Mouse (Mus musculus): ENCODE results near the gene Zfp449. TPM values are rescaled to one million over a fixed set of nuclear protein-coding genes. Genes with fewer than 3 reads are reported as not detected.

The Zfp449 gene
- polyA plus RNA-seq, 1 experiment from 2014 or later: 6.5 TPM

DNA sequence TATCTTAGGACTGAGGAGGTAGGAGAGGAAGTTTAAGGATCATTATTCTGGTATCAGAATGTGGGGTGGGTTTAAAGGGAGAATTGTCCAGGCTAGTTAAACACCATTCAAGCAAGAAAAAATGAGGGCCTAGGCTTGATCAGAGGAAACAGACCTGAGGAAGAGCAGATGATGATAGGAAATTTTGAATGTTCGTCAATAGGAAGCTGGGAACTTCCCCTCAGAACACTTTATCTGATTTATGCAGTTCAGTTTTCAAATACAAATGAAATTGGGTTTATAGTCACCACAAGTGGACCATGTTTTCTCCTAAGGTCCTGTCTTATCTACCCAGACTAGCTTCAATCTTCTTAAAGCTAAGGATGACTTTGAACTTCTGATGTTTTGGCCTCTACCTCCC, 59.3 kb downstream of the Zfp449 start:
- WGBS: 78% methylated on average over 1 of the region's 1 CpGs
- Histone ChIP-seq H3K4me3 (no peak overlapping the region), H3K27me3 (ENCODE audit: low read depth, poor library complexity, severe bottlenecking) (no peaks in the 10 kb centered on the region), H3K36me3 (no peaks in the 10 kb centered on the region), H3K4me1 (no peaks in the 10 kb centered on the region), H3K9me3 (replicated peaks) (no peaks in the 10 kb centered on the region), H3K27ac (replicated peaks) (no peak overlapping the region)
- no peak for DNase-seq (ENCODE audit: low spot score)

DNA sequence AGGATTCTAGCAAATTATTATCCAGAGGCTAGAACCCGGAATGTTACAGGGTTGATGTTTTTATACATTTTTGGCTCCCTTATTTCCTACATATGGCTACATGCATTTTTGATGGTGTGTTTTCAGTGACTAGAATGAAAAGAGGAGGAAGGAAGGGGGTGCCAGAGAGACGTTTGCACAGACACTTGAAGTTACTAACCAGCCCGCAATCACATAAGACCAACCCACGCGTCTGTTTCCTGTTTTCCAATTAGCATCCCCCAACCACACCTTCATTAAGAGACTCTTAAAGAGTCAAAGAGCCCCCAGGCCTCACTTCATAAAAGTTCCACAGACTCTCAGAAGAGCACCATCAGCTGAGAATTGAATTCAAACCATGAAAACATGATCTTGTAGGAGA, 59.9 kb downstream of the Zfp449 start:
- WGBS: 74% methylated on average over 5 of the region's 5 CpGs
- Histone ChIP-seq H3K4me1 (no peaks in the 10 kb centered on the region), H3K27ac (replicated peaks) (no peak overlapping the region), H3K36me3 (no peaks in the 10 kb centered on the region), H3K27me3 (ENCODE audit: low read depth, poor library complexity, severe bottlenecking) (no peaks in the 10 kb centered on the region), H3K9me3 (replicated peaks) (no peaks in the 10 kb centered on the region), H3K4me3 (no peak overlapping the region)
- no peak for DNase-seq (ENCODE audit: low spot score)

Other genes starting within 250 kb of the Zfp449 start
- 0.80 and 0.88 TPM in 2 replicates for gene 3830403N18Rik, start 209.8 kb upstream of the Zfp449 start, polyA plus RNA-seq (2016; fragmentation: Nextera tagmentation; extraction: Ambion mirVana)
- not detected in 2 replicates for gene Gm773, start 133.5 kb upstream of the Zfp449 start, polyA plus RNA-seq (2016; fragmentation: Nextera tagmentation; extraction: Ambion mirVana)
- 3.3 and 4.4 TPM in 2 replicates for gene Smim10l2a, start 28.2 kb downstream of the Zfp449 start, polyA plus RNA-seq (2016; fragmentation: Nextera tagmentation; extraction: Ambion mirVana)
- gene Gm2174, start 101.6 kb downstream of the Zfp449 start, polyA plus RNA-seq (2016; fragmentation: Nextera tagmentation; extraction: Ambion mirVana): 1.4 and 1.7 TPM in 2 replicates
- 23.6 and 26.3 TPM in 2 replicates for gene Ints6l, start 108.5 kb downstream of the Zfp449 start, polyA plus RNA-seq (2016; fragmentation: Nextera tagmentation; extraction: Ambion mirVana)
- gene Gm10477, start 178.3 kb downstream of the Zfp449 start, polyA plus RNA-seq (2016; fragmentation: Nextera tagmentation; extraction: Ambion mirVana): not detected in 2 replicates
- gene Gm648, start 203.2 kb downstream of the Zfp449 start, polyA plus RNA-seq (2016; fragmentation: Nextera tagmentation; extraction: Ambion mirVana): not detected in 2 replicates

All from midbrain, embryonic 10.5 days (tissue).